Mouse (Mus musculus) small intestine, adult 2 months (tissue): ENCODE measurements around the gene Cacnb2.

Experiments
- CTCF ChIP-seq: fragments of 200-500 bp; IDR thresholded peaks from 2 replicates; pipeline ENCODE4 v1.5.1; 2012; ENCODE audit warnings: low read depth, mild to moderate bottlenecking, control low read depth, inconsistent platforms, low read length, moderate library complexity, mixed read lengths; ENCODE audit not compliant: insufficient replicate concordance, insufficient read length; ENCODE audit errors: extremely low read depth
- POLR2A ChIP-seq: fragments of 200-500 bp; IDR thresholded peaks from 2 replicates; pipeline ENCODE4 v1.6.1; 2012; ENCODE audit warnings: low read depth, mild to moderate bottlenecking, control low read depth, inconsistent platforms, low read length, moderate library complexity

- no peak for TF ChIP-seq POLR2A
- no peak for TF ChIP-seq CTCF
Observed at GRCm38 (mm10) chr2:14612705-14613104, 9.8 kb downstream of the Cacnb2 start.
